Mouse (Mus musculus): ENCODE data around the gene Ctso. TPM values are rescaled to one million over a fixed set of nuclear protein-coding genes. Genes with fewer than 3 reads are reported as not detected.

Gene Ctso
- total RNA-seq (2023): 1 to 10 TPM; 6.9 to 7.1 TPM

GRCm38 (mm10) chr3:81932141-81933101 is at the start of gene Ctso:
TSS of gene Ctso (plus strand) at chr3:81932601.

GRCm38 (mm10) chr3:81976102-81976501 is 43.7 kb downstream of the Ctso start, which contains the start of gene Tdo2:
TSS of gene Tdo2 (minus strand) at chr3:81976202.

GRCm38 (mm10) chr3:81981990-81982389 is 49.6 kb downstream of the Ctso start, which contains the start of gene Asic5:
TSS of gene Asic5 (plus strand) at chr3:81982290.

Other genes starting within 250 kb of the Ctso start
- gene Tdo2, start 43.6 kb downstream of the Ctso start, total RNA-seq (2023): not detected
- not detected for gene Asic5, start 49.7 kb downstream of the Ctso start, total RNA-seq (2023)
- under 1 TPM in 1 of 2 experiments, not detected in 1; 0.11 TPM for gene Gucy1b1, start 142.1 kb downstream of the Ctso start, total RNA-seq (2023)
- gene Gucy1a1, start 213.2 kb downstream of the Ctso start, total RNA-seq (2023): under 1 TPM; 0.35 to 0.55 TPM

Measured in neutrophil, adult 83 days (primary cell).